Mouse (Mus musculus): ENCODE measurements around the gene Prss36. TPM values are rescaled to one million over a fixed set of nuclear protein-coding genes. Genes with fewer than 3 reads are reported as not detected.

The Prss36 gene
- 10.3 and 10.6 TPM in 2 replicates for polyA plus RNA-seq (2014; fragmentation: Nextera tagmentation; extraction: Ambion mirVana)

DNA sequence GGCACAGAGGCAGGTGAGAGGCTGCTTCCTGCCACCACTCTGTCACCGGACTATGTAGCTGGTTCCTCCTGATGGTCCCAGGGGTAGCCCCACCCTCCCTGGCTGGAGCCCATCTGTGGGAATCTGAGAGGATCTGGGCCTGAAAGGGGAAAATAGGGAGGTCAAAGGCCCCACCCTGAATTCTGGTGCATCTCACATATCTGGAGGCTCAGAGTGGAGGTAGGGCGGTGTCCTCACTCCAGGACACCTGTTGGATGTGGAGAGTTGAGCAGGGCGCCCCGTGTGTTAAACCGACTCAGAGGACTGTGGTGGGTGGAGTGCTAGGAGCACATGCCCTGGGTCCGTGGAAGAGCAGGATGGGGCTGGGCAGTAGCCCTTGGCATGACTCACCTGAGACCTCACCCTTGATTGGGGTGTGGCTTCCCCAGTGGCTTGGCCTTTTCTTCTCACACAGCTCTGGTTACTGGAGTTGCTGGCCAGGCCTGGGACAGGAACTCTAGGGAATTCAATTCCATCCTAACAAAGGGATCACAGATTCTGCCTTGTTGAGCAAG, at the start of gene Prss36:
TSS of gene Prss36 (minus strand) at position 256 of the 554 bp plus-strand sequence.
- H3K9me3 ChIP-seq (replicated peaks; ENCODE audit: control insufficient read depth, low read length): no peaks in the 10 kb centered on the region
- WGBS (ENCODE audit: insufficient replicate concordance): 77% methylated on average over 6 of the region's 6 CpGs
- no peak within 1 kb of the TSS for H3K9ac ChIP-seq (ENCODE audit: low read depth, low read length)
- peaks cover 5% of the 10 kb centered on the region; the same call in 1 of the 2 replicates for H3K4me1 ChIP-seq (ENCODE audit: control insufficient read depth, insufficient read depth, low read length)
- H3K4me3 ChIP-seq (ENCODE audit: low read depth, low read length): no peak within 1 kb of the TSS
- ATAC-seq (replicated peaks; ENCODE audit: insufficient number of reproducible peaks, low FRiP score, low TSS enrichment): no peak
- H3K4me2 ChIP-seq: no peak within 1 kb of the TSS
- no peak within 1 kb of the TSS for H3K27ac ChIP-seq (ENCODE audit: low read depth, low read length)
- peaks cover 30% of the 10 kb centered on the region for H3K27me3 ChIP-seq (ENCODE audit: control insufficient read depth, insufficient read depth, low read length)
- H3K36me3 ChIP-seq (ENCODE audit: control insufficient read depth, insufficient read depth, low read length): no peaks in the 10 kb centered on the region

DNA sequence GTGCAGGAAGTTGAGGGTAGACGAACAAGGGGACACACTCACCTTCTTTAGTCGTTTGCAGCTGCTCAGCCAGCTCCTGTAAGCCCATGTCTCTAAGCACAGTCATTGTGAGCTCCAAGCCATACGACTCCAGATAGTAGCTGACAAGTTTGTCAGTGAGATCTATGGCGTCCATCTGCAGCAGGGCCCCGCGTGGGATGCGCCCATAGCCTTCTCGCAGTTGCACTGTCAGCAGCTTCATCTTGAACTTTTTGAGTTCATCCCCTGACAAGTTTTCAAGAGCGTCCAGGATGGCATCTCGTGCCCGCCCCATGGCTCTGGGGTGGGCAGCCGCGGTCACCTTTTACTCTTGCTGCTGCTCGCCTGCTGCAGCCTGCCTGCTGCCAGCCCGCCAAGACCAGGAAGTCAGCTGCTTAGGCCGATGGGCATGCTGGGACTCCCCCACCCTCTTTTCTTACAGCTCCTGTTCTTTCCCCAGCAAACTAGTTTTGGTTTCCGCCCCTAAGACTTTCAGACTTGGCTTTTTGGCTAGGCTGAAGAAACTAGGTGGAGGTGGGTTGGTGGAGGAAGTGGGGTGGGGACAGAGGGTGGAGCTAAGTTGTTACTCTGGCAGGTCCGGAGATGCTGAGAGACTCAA, 46.9 kb upstream of the Prss36 start, which contains the start of gene Pycard:
TSS of gene Pycard (minus strand) at position 527 of the 637 bp plus-strand sequence.
- Histone ChIP-seq H3K4me2 (peak within 1 kb of the TSS; percentile 64), H3K27ac (ENCODE audit: low read depth, low read length) (no peak within 1 kb of the TSS), H3K9ac (ENCODE audit: low read depth, low read length) (peak within 1 kb of the TSS; percentile 59), H3K9me3 (replicated peaks; ENCODE audit: control insufficient read depth, low read length) (no peaks in the 10 kb centered on the region), H3K4me3 (ENCODE audit: low read depth, low read length) (peak within 1 kb of the TSS; percentile 43), H3K4me1 (ENCODE audit: control insufficient read depth, insufficient read depth, low read length) (0 out of 2 replicates have a peak, but pooled peaks cover 9% of the 10 kb centered on the region), H3K36me3 (ENCODE audit: control insufficient read depth, insufficient read depth, low read length) (peaks cover 4% of the 10 kb centered on the region; the same call in 1 of the 2 replicates), H3K27me3 (ENCODE audit: control insufficient read depth, insufficient read depth, low read length) (no peaks in the 10 kb centered on the region)
- 11% methylated on average over 18 of the region's 18 CpGs for WGBS (ENCODE audit: insufficient replicate concordance)
- ATAC-seq (replicated peaks; ENCODE audit: insufficient number of reproducible peaks, low FRiP score, low TSS enrichment): peak; percentile 44; the same call in 1 of the 2 replicates

DNA sequence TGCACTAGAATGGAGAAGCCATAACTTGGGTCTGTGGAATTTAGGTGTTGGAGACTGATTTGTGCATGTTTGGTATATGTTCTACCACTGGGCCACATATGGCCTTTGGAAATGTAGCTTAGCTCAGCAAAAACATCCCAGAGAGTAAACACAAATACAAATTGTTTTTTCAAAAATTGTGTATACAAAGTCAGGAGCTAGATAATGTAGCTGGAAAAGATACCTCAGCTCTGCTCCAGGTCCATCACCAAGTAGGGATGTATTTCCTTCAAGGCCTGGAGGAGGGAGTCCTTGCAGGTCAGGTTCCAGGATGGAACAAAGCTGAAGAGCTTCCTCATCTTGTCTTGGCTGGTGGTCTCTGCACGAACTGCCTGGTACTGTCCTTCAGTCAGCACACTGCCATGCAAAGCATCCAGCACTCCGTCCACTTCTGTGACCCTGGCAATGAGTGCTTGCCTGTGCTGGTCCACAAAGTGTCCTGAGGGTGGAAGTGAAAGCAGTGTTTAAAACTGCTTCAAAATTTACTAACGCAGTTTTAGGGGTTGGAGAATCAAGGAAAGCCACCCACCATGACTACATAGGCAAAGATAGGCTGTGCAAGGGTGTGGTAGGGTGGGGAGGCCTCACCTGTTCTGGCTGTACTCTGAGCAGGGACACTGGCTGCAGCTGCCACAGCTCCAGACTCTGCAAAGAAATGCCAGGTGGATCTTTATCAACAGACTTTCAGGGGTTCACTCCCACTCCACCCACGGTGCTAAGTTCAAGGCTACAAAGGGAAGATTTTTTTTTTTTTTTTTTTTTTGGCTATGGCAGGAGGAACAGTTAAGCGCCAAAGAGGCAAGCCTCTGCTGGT, 46.2 kb upstream of the Prss36 start:
- 0 out of 2 replicates have a peak, but pooled peaks cover 9% of the 10 kb centered on the region for H3K4me1 ChIP-seq (ENCODE audit: control insufficient read depth, insufficient read depth, low read length)
- peaks cover 4% of the 10 kb centered on the region for H3K36me3 ChIP-seq (ENCODE audit: control insufficient read depth, insufficient read depth, low read length)
- 29% methylated on average over 5 of the region's 5 CpGs for WGBS (ENCODE audit: insufficient replicate concordance)
- no peaks in the 10 kb centered on the region for H3K9me3 ChIP-seq (replicated peaks; ENCODE audit: control insufficient read depth, low read length)
- H3K4me2 ChIP-seq: peak overlapping the region; percentile 64
- peak overlapping the region; percentile 59 for H3K9ac ChIP-seq (ENCODE audit: low read depth, low read length)
- H3K27ac ChIP-seq (ENCODE audit: low read depth, low read length): no peak overlapping the region
- H3K27me3 ChIP-seq (ENCODE audit: control insufficient read depth, insufficient read depth, low read length): no peaks in the 10 kb centered on the region
- ATAC-seq (replicated peaks; ENCODE audit: insufficient number of reproducible peaks, low FRiP score, low TSS enrichment): no peak
- peak overlapping the region; percentile 43 for H3K4me3 ChIP-seq (ENCODE audit: low read depth, low read length)

- Histone ChIP-seq H3K4me2 (no peak overlapping the region), H3K27ac (ENCODE audit: low read depth, low read length) (no peak overlapping the region)
- WGBS (ENCODE audit: insufficient replicate concordance): 52% methylated on average over 6 of the region's 6 CpGs
Observed at GRCm38 (mm10) chr7:127991643-127992487, 45.3 kb upstream of the Prss36 start.

GRCm38 (mm10) chr7:127988904-127989303, 42.4 kb upstream of the Prss36 start:
- H3K9ac ChIP-seq (ENCODE audit: low read depth, low read length): no peak overlapping the region
- 92% methylated on average over 1 of the region's 1 CpGs for WGBS (ENCODE audit: insufficient replicate concordance)

More at GRCm38 (mm10) chr7:127991643-127992487, 45.3 kb upstream of the Prss36 start:
- Histone ChIP-seq H3K9me3 (replicated peaks; ENCODE audit: control insufficient read depth, low read length) (no peaks in the 10 kb centered on the region), H3K9ac (ENCODE audit: low read depth, low read length) (no peak overlapping the region), H3K4me1 (ENCODE audit: control insufficient read depth, insufficient read depth, low read length) (0 out of 2 replicates have a peak, but pooled peaks cover 9% of the 10 kb centered on the region), H3K27me3 (ENCODE audit: control insufficient read depth, insufficient read depth, low read length) (no peaks in the 10 kb centered on the region), H3K36me3 (ENCODE audit: control insufficient read depth, insufficient read depth, low read length) (peaks cover 9% of the 10 kb centered on the region), H3K4me3 (ENCODE audit: low read depth, low read length) (no peak overlapping the region)
- no peak for ATAC-seq (replicated peaks; ENCODE audit: insufficient number of reproducible peaks, low FRiP score, low TSS enrichment)

GRCm38 (mm10) chr7:127980606-127981005, 34.1 kb upstream of the Prss36 start:
- no peak overlapping the region for H3K9ac ChIP-seq (ENCODE audit: low read depth, low read length)
- no peak for ATAC-seq (replicated peaks; ENCODE audit: insufficient number of reproducible peaks, low FRiP score, low TSS enrichment)

More at GRCm38 (mm10) chr7:127988904-127989303, 42.4 kb upstream of the Prss36 start:
- Histone ChIP-seq H3K27me3 (ENCODE audit: control insufficient read depth, insufficient read depth, low read length) (no peaks in the 10 kb centered on the region), H3K9me3 (replicated peaks; ENCODE audit: control insufficient read depth, low read length) (no peaks in the 10 kb centered on the region), H3K4me1 (ENCODE audit: control insufficient read depth, insufficient read depth, low read length) (0 out of 2 replicates have a peak, but pooled peaks cover 9% of the 10 kb centered on the region), H3K4me3 (ENCODE audit: low read depth, low read length) (no peak overlapping the region), H3K27ac (ENCODE audit: low read depth, low read length) (no peak overlapping the region), H3K4me2 (no peak overlapping the region), H3K36me3 (ENCODE audit: control insufficient read depth, insufficient read depth, low read length) (peaks cover 31% of the 10 kb centered on the region)
- ATAC-seq (replicated peaks; ENCODE audit: insufficient number of reproducible peaks, low FRiP score, low TSS enrichment): no peak

DNA sequence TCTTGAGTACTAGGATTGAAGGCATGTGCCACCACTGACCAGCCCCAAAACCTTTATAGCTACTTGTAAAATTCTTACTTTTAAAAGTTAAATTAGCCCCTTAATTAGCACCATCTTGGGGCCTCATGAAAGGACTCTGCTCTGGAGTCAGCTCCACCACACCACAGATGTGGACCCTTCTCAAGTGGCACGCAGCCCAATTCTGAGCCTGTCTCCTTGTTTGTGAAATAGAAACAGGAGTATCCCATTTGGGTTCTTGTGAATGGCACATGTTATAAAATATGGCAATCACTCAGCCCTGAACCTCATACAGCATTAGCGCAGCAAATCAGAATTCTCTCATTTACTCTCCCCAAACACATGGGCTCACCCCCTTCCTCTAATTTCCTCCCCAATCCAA, 32.3 kb upstream of the Prss36 start:
- Histone ChIP-seq H3K9ac (ENCODE audit: low read depth, low read length) (no peak overlapping the region), H3K9me3 (replicated peaks; ENCODE audit: control insufficient read depth, low read length) (no peaks in the 10 kb centered on the region), H3K4me1 (ENCODE audit: control insufficient read depth, insufficient read depth, low read length) (no peaks in the 10 kb centered on the region), H3K4me3 (ENCODE audit: low read depth, low read length) (no peak overlapping the region), H3K27ac (ENCODE audit: low read depth, low read length) (no peak overlapping the region), H3K36me3 (ENCODE audit: control insufficient read depth, insufficient read depth, low read length) (peaks cover 71% of the 10 kb centered on the region), H3K4me2 (no peak overlapping the region), H3K27me3 (ENCODE audit: control insufficient read depth, insufficient read depth, low read length) (no peaks in the 10 kb centered on the region)
- 97% methylated on average over 2 of the region's 2 CpGs for WGBS (ENCODE audit: insufficient replicate concordance)
- no peak for ATAC-seq (replicated peaks; ENCODE audit: insufficient number of reproducible peaks, low FRiP score, low TSS enrichment)

More at GRCm38 (mm10) chr7:127980606-127981005, 34.1 kb upstream of the Prss36 start:
- no peaks in the 10 kb centered on the region for H3K4me1 ChIP-seq (ENCODE audit: control insufficient read depth, insufficient read depth, low read length)
- H3K36me3 ChIP-seq (ENCODE audit: control insufficient read depth, insufficient read depth, low read length): peaks cover 67% of the 10 kb centered on the region
- 91% methylated on average over 3 of the region's 3 CpGs for WGBS (ENCODE audit: insufficient replicate concordance)
- H3K9me3 ChIP-seq (replicated peaks; ENCODE audit: control insufficient read depth, low read length): no peaks in the 10 kb centered on the region
- no peak overlapping the region for H3K4me2 ChIP-seq
- no peak overlapping the region for H3K27ac ChIP-seq (ENCODE audit: low read depth, low read length)
- H3K4me3 ChIP-seq (ENCODE audit: low read depth, low read length): no peak overlapping the region
- no peaks in the 10 kb centered on the region for H3K27me3 ChIP-seq (ENCODE audit: control insufficient read depth, insufficient read depth, low read length)

Data from heart, embryonic 11.5 days (tissue).